Mouse (Mus musculus) lung, adult 2 months (tissue): ENCODE data around the gene Cacng7.

Source experiments
- CTCF ChIP-seq: fragments of 200-500 bp; IDR thresholded peaks from 2 replicates; pipeline ENCODE4 v1.5.1; 2011; ENCODE audit warnings: mild to moderate bottlenecking, low read length, control low read depth; ENCODE audit not compliant: insufficient read depth
- POLR2A ChIP-seq: fragments of 200-500 bp; IDR thresholded peaks from 2 replicates; pipeline ENCODE4 v1.6.1; 2011; ENCODE audit warnings: low read depth, mild to moderate bottlenecking, control low read depth, low read length, borderline replicate concordance; ENCODE audit errors: extremely low read depth

DNA sequence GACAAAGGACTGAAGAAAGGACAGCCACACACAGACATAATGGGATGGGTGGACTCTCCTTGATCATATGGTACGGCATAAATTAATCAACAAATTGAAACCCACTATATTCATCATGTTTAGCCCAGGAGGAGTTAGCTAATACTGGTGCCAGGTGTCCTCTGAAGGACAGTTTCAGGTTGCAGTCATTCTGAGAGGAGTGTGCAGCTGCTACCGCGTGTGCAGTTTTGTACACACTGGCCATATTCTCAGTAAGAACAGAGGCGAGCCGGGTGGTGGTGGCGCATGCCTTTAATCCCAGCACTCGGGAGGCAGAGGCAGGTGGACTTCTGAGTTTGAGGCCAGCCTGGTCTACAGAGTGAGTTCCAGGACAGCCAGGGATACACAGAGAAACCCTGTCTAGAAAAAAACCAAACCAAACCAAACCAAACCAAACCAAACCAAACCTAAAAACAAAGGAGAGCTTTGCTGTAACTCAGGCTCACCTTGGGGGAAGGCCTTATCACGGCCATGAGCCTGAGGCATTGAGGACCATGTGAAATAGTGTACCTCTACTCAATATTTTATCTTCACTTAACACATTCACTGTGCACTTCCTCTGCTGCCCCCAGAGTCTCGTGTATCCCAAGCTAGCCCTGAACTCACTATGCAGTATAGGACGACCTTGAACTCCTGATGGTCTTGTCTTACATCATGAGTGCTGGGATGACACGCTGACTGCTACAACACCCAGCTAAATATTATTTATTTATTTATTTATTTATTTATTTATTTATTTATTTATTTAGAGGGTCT is 49.5 kb upstream of the Cacng7 start:
- TF ChIP-seq CTCF = no peak
- TF ChIP-seq POLR2A = no peak
